Mouse (Mus musculus): Measurements from ENCODE around the gene Dst.

DNA sequence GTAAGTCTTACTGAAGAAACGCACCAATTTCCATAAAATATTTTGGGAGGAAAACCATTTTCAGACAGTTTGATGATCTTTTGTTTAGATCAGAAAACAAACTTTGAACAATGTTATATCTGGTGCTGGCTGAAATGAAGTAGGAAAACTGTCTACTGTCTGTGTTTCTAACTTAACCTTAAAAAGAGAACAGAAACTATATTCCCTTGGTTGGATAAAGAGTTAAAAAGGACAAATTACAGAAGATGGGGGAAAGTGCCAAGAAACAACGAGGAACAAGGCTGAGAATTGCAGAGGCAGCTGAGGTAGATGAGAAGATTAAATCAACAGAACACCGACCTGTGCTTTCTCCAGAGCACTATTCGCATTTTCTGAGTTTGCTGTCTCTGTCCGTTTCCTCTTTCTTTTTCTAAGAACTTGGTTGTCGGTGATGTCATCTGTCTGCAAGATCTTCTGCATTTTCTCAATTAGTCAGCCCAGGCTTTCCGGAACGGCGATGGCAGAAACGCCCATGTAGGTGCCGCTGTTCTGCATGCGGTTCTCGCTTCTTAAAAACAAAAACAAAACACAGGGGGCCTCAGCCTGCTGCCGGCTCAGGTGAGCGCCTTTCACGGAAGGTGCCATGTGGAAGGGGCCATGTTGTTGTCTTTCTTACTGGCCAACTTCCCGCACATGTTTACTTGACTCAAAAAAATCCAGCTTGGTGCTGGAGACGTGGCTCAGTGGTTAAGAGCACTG lies 24.8 kb upstream of the Dst start:
- TF ChIP-seq CTCF (IDR thresholded peaks at IDR 0.05; ENCODE audit: low read depth, low read length) (no peak), GATA1 (IDR thresholded peaks at IDR 0.05; ENCODE audit: borderline replicate concordance, low read length) (no peak), POLR2AphosphoS5 (IDR thresholded peaks at IDR 0.05; ENCODE audit: insufficient replicate concordance, low read depth, low read length) (no peak), TAL1 (conservative IDR thresholded peaks at IDR 0.05; ENCODE audit: low read depth, low read length) (no peak), GATA2 (IDR thresholded peaks at IDR 0.05; ENCODE audit: borderline replicate concordance, low read depth, low read length) (no peak)
